Mouse (Mus musculus) neutrophil, adult 5-6 weeks (primary cell): Measurements from ENCODE around the gene Aanat. TPM values are rescaled to one million over a fixed set of nuclear protein-coding genes. Genes with fewer than 3 reads are reported as not detected.
"Not testable (repeated sequence)": the region's sequence is repeated elsewhere in the genome, so short reads cannot be mapped to it uniquely, and the experiment has no call there.

Experiments
- ATAC-seq: fragments of 151-379, 151-347 bp; 2 replicates; pipeline ENCODE4 v1.8.0; 2017; ENCODE audit warnings: mild to moderate bottlenecking, moderate TSS enrichment; ENCODE audit not compliant: insufficient number of reproducible peaks, poor library complexity, low FRiP score, severe bottlenecking; ENCODE audit errors: extremely low read depth
- total RNA-seq: library from RNA; stranded (forward); fragments of 200-1000 nt; gene quantifications from 2 replicates; pipeline ENCODE4 v1.2.3, GENCODE M21; 2017

Aanat gene
- total RNA-seq, 1 experiment from 2014 or later: not detected

GRCm38 (mm10) chr11:116623281-116624124 is 37.3 kb downstream of the Aanat start:
- no peak for ATAC-seq

GRCm38 (mm10) chr11:116624131-116624832 is 38.0 kb downstream of the Aanat start:
- ATAC-seq: peak; percentile 72

DNA sequence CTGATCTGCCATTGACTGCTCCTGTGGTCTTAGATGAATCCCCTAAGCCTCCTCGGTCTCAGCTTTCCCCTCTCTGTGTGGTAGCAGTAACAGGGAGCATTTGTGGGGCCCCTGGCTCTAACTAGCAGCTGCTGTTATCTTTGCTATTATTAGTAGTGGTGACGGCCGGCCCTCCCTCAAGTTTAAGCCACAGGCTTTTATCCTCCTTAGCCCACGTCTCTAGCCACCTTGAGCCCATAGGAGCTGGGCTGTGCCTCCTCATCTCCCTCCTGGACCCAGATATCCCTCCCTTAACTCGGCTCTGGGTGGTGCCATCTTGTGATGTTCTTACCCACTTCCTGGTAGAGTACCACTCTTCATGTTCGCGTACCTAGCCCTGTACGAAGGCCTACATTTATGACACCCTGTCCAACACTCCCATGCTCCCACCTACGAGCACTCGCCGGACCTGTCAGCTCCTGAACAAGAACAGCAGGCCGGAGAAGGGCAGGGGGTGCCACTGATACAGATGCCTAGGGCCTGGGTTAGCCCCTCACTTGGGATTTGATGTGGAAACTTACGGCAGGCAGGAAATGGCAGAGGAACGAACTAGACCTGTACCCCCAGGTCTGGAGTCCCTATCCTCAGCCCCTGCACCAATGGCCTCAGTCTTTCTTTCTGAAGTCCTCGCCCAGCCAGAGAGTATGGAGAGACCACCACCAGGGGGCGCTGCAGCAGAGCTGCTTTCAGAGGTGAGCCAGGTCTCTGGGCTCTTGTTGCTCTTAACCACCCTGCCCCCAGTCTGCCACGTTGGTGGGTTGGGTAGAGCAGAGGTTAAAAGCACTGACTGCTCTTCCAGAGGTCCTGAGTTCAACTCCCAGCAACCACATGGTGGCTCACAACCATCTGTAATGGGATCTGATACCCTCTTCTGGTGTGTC is 39.1 kb downstream of the Aanat start:
- ATAC-seq: no peak

GRCm38 (mm10) chr11:116626299-116627071 is 40.3 kb downstream of the Aanat start, which contains the start of gene Rhbdf2:
TSS of gene Rhbdf2 (minus strand) at chr11:116627019.
- no peak for ATAC-seq

DNA sequence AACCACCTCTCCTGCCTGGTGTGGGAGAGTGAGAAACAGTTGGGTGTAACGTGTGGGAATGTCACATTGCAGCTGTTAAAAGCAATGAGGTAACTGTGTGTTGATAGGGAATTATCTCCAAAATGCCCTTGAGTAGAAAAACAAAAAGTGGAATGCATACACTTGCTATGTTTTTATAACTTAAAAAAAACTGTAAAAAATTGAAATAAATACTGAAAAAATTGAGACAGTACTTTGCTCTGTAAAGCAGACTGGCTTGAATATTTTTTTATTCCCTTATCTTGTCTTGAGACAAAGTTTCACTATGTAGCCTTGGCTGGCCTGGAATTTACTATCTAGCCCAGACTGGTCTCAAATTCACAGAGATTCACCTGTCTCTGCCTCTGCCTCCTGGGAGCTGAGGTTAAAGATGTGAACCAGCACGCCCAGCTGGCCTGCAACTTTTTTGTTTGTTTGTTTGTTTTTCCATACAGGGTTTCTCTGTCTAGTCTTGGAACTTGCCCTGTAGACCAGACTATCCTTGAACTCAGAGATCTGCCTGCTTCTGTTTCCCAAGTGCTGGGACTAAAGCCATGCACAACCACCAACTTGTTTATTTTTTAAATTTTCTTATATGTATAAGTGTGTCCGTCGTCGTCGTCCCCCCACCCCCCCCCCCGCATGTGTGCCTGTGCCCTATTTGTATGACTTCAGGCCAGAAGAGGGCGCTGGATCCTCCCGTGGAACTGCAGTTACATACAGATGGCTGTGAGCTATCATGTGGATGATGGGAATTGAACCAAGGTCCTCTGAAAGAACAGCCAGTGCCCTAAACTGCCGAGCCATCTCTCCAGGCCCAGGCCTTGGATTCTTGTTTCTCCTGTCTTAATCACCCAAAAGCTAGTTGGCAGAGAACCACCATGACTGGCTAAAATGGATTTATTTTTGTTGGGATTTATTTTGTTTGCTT is 41.1 kb downstream of the Aanat start:
- no peak for ATAC-seq

GRCm38 (mm10) chr11:116628712-116629111 is 42.5 kb downstream of the Aanat start:
- ATAC-seq: peak; percentile 73

- no peak for ATAC-seq
Measured at GRCm38 (mm10) chr11:116629472-116629871, 43.2 kb downstream of the Aanat start.

DNA sequence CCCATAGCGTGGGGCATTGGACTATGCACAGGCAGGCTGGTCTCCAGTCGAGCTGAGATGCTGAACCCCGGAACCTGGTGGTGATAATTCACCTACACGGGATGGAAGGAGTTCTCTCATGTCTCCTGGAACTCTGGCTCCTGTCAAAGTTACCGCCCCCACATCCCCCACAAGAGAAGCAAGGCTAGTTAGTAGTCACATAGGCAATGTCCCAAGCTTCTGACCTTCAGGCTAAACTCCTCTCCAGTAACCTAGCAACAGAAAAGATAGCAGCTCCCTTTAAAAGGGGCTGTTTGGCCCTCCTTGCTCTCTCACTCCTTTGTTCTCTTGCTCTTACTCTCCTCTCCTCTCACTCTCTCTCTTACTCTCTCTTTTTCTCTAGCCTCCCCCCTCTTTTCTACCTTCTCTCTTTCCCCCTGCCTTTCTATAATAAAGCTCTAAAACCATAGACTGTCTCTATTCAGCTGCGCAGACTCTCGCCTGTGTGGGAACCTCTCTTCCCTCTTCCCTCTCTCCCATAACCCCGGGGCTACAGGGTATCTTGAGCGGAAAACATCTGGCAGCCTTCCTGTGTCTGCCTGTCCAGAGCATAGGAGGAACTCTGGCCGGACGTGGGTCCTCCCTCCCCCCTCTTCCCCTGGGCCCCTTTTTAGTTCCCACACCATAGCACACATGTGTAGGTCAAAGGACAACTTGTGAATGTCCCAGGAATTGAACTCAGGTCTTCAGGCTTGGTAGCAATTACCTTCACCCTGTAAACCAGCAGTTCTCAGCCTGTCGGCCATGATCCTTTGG is 44.1 kb downstream of the Aanat start:
- no peak for ATAC-seq

DNA sequence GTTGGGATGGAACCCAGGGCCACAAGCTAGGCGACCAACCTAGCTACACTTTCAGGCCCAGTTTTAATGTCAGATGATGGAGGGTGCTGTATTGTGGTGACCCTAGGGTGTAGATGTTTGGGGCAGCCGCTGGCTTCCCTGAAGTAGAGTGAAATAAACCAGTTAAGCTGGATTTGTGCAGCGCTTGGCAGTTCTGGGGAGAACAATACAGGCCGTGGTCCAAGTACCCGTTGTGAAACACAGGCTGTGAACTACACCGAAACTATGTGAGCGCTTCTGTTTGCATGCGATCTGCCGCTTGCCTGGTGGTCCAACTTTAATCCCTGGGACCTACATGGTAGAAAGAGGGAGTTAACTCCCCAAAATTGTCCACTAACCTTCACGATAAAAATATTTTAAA is 46.7 kb downstream of the Aanat start:
- ATAC-seq: no peak

DNA sequence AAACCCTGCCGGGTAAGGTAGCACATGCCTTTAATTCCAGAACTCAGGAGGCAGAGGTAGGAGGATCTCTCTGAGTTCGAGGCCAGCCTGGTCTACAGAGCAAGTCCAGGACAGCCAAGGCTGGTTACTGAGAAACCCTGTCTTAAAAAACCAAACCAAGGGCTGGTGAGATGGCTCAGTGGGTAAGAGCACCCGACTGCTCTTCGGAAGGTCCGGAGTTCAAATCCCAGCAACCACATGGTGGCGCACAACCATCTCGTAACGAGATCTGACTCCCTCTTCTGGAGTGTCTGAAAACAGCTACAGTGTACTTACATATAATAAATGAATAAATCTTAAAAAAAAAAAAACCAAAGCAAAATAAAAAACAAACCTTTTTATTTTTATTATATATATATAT is 50.4 kb downstream of the Aanat start:
- not testable (repeated sequence) for ATAC-seq

GRCm38 (mm10) chr11:116641168-116641567 is 54.9 kb downstream of the Aanat start:
- no peak for ATAC-seq

- ATAC-seq: no peak
Measured at GRCm38 (mm10) chr11:116641731-116642130, 55.5 kb downstream of the Aanat start.

- ATAC-seq: peak; percentile 65
Measured at GRCm38 (mm10) chr11:116642681-116643578, 56.7 kb downstream of the Aanat start.

DNA sequence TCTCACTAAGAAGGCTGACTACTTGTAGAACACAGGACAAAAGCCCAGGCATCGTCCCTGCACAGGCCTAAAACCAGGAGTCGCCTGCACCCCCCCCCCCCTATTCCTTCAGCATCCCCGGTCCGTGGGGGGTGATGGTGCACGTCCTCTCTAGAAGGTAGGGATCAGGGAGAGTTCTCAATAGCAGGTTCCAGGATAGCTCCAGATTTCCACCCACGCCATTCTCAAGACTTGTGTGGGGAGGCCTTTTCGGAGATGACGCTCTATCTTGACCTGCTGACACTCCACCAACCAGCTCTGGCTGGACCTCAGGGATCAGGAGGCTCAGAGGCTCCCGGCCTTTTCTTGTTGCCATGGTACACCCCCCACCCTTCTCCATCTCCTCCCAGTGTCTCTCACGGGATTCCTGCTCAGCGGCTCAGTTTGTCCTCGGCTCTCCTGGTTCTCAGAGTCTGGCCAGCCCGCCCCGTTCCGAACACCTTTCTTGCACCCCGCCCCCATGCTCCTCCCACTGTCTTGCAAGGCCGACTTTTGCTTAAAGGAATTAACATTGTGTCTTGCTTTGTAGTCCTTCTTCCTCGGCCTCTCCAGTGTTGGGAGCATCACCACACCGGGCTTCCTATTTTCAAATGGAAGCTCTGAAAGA is 57.5 kb downstream of the Aanat start:
- no peak for ATAC-seq
